Mouse (Mus musculus) CH12.LX (cell line): ENCODE measurements around the gene Reep6.

Source experiments
- CTCF ChIP-seq, 2 experiments: IDR thresholded peaks in 1 of 2; conservative IDR thresholded peaks in 1 of 2; 2 replicates each; pipeline ENCODE4 v1.5.1; 2011 to 2012; ENCODE audit warnings: low read depth in 2 of 2, low read length in 2 of 2, improper control_type of control experiment in 1 of 2, inconsistent platforms in 1 of 2, mild to moderate bottlenecking in 1 of 2, moderate library complexity in 1 of 2
- HCFC1 ChIP-seq: IDR thresholded peaks from 2 replicates; pipeline ENCODE4 v1.6.1; 2012; ENCODE audit warnings: low read depth, mild to moderate bottlenecking, inconsistent platforms, low read length, improper control_type of control experiment
- MAFK ChIP-seq: IDR thresholded peaks from 2 replicates; pipeline ENCODE4 v1.6.1; 2011; ENCODE audit warnings: low read length, improper control_type of control experiment; ENCODE audit not compliant: insufficient replicate concordance
- MAX ChIP-seq: IDR thresholded peaks from 2 replicates; pipeline ENCODE4 v1.6.1; 2011; ENCODE audit warnings: low read length, improper control_type of control experiment
- POLR2A ChIP-seq: IDR thresholded peaks from 2 replicates; pipeline ENCODE4 v1.6.1; 2011; ENCODE audit warnings: low read depth, mild to moderate bottlenecking, improper control_type of control experiment, low read length

DNA sequence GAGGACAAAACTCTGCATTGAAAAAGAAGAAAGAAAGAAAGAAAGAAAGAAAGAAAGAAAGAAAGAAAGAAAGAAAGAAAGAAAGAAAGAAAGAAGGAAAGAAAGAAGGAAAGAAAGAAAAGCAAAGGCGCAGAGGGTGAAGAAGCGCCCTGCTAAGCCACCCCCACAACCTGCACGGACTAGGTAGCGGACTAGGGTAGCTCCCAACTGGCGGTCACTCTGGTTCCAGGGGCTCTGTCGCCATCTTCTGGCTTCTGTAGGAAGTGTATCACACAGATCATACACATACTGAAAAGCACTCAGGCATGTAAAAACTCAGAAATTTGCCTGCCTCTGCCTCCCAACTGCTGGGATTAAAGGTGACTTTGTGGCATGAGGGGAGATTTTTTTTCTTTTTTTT, 44.3 kb downstream of the Reep6 start:
- no peak for TF ChIP-seq POLR2A
- TF ChIP-seq HCFC1 = no peak
- no peak for TF ChIP-seq MAFK
- TF ChIP-seq MAX = no peak
- TF ChIP-seq CTCF (conservative IDR thresholded peaks at IDR 0.05 in 1 of 2, IDR thresholded peaks at IDR 0.05 in 1 of 2; ENCODE audit: low read depth in 2 of 2, low read length in 2 of 2) = peak; percentile 24 to 78; a peak in 3 of 4 replicates
